Mouse (Mus musculus) limb, embryonic 15.5 days (tissue): ENCODE measurements around the gene Fam151a. TPM values are rescaled to one million over a fixed set of nuclear protein-coding genes. Genes with fewer than 3 reads are reported as not detected.
"Not testable (repeated sequence)": the region's sequence is repeated elsewhere in the genome, so short reads cannot be mapped to it uniquely, and the experiment has no call there.

Source experiments
- ATAC-seq: fragments of 200-750 bp; cut with Nextera tagmentation; 2 replicates; pipeline ENCODE4 v1.8.0; 2017; ENCODE audit warnings: low read depth, moderate TSS enrichment; ENCODE audit not compliant: insufficient number of reproducible peaks, low FRiP score, low TSS enrichment
- H3K27ac ChIP-seq: fragments of 300-500 bp; sonication (generic); 2 replicates; pipeline ENCODE4 v1.5.1; 2015; ENCODE audit warnings: moderate library complexity, mild to moderate bottlenecking, inconsistent platforms
- H3K27me3 ChIP-seq: fragments of 300-500 bp; sonication (generic); 2 replicates; pipeline ENCODE4 v1.6.1; 2015; ENCODE audit warnings: inconsistent platforms
- H3K36me3 ChIP-seq: fragments of 300-500 bp; sonication (generic); 2 replicates; pipeline ENCODE4 v1.6.1; 2015; ENCODE audit warnings: inconsistent platforms
- H3K4me1 ChIP-seq: fragments of 300-500 bp; sonication (generic); 2 replicates; pipeline ENCODE4 v1.6.1; 2015; ENCODE audit warnings: inconsistent platforms
- H3K4me2 ChIP-seq: fragments of 300-500 bp; sonication (generic); 2 replicates; pipeline ENCODE4 v1.6.1; 2015; ENCODE audit warnings: mild to moderate bottlenecking, inconsistent platforms
- H3K4me3 ChIP-seq: fragments of 300-500 bp; sonication (generic); 2 replicates; pipeline ENCODE4 v1.5.1; 2015; ENCODE audit warnings: mild to moderate bottlenecking, inconsistent platforms
- H3K9ac ChIP-seq: fragments of 300-500 bp; sonication (generic); 2 replicates; pipeline ENCODE4 v1.6.1; 2015; ENCODE audit warnings: inconsistent platforms
- H3K9me3 ChIP-seq: fragments of 300-500 bp; sonication (generic); 2 replicates; pipeline ENCODE4 v1.6.1; 2016; ENCODE audit warnings: inconsistent platforms
- WGBS: fragments of 180-500 bp; shearing (Covaris S2); methylation state at CpG from one replicate; pipeline ENCODE4 v1.1.7; 2015; 5-methylcytosine and 5-hydroxymethylcytosine counted together
- polyA plus RNA-seq: library from polyadenylated mRNA; unstranded; fragments of >200 nt; fragmentation: Nextera tagmentation; extraction: Ambion mirVana; gene quantifications from 2 replicates; pipeline ENCODE4 v1.2.1, GENCODE M21; 2015

The Fam151a gene
- polyA plus RNA-seq, 1 experiment from 2014 or later = 0.65 TPM

DNA sequence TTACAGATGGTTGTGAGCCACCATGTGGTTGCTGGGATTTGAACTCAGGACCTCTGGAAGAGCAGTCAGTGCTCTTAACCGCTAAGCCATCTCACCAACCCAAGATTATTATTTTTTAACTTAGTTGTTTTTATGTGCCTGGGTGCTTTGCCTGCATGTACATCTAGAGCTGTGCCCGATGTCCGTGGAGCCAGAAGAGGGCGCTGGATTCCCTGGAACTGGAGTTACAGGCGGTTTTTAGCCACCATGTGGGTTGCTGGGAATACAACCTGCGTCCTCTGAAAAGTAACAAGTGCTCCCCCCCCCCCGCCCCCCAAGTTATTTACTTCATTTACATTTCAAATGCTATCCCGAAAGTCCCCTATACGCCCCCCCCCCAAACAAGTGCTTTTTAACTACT lies 60.1 kb downstream of the Fam151a start:
- H3K27me3 ChIP-seq, H3K36me3 ChIP-seq, H3K4me2 ChIP-seq, ATAC-seq, H3K27ac ChIP-seq, H3K9me3 ChIP-seq, H3K9ac ChIP-seq, H3K4me3 ChIP-seq: not testable (repeated sequence)
- peaks cover 17% of the 10 kb centered on the region for H3K4me1 ChIP-seq
- WGBS = 93% methylated on average over 9 of the region's 9 CpGs

DNA sequence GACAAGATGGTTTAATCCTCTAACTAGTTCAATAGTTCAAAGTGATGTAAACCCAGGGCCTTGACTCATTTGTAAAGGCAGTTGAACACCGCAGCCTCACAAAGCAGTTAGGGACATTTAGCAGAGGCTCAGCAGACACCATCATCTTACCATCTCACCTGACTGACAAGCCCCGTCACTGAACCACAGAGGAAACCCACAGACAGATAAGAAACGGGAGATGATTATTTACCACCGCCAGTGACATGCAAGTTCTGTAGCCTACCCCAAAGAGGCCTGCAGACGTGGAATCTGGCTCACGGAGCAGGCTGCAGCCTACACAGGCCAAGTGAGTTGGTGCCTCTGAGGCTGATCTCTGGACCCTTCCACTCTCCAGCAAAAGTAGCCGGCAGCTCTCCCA lies 60.6 kb downstream of the Fam151a start:
- Histone ChIP-seq H3K36me3 (no peaks in the 10 kb centered on the region), H3K4me2 (no peak overlapping the region), H3K9ac (no peak overlapping the region), H3K4me1 (peaks cover 18% of the 10 kb centered on the region), H3K4me3 (no peak overlapping the region), H3K9me3 (no peaks in the 10 kb centered on the region), H3K27me3 (no peaks in the 10 kb centered on the region), H3K27ac (no peak overlapping the region)
- ATAC-seq = no peak
- 83% methylated on average over 7 of the region's 7 CpGs for WGBS

DNA sequence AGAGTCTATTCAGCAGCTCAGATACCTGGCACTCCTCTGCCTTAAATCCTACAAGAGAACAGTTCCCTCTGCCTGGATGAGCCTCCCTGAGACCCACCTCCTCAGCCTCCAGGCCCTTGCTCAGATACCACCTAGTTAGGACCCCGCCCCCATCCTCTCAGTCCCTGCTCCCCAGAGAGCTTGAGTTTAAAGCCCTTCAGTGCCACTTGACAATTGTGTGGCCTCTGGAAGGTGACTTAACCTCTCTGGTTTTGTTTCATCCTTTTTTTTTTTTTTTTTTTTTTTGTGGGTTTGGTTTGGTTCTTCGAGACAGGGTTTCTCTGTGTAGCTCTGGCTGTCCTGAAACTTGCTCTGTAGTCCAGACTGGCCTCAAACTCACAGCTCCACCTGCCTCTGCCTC lies 61.6 kb downstream of the Fam151a start:
- H3K27me3 ChIP-seq = no peaks in the 10 kb centered on the region
- peaks cover 19% of the 10 kb centered on the region for H3K4me1 ChIP-seq
- H3K9ac ChIP-seq = no peak overlapping the region
- no peaks in the 10 kb centered on the region for H3K9me3 ChIP-seq
- H3K4me3 ChIP-seq = no peak overlapping the region
- no peak overlapping the region for H3K27ac ChIP-seq
- H3K36me3 ChIP-seq = no peaks in the 10 kb centered on the region
- no peak overlapping the region for H3K4me2 ChIP-seq
- WGBS = 78% methylated on average over 2 of the region's 2 CpGs
- ATAC-seq = no peak

Other genes with a start within 250 kb of the Fam151a start
- gene Bsnd, start 241.6 kb upstream of the Fam151a start, polyA plus RNA-seq = not detected in 2 replicates
- 5.6 and 6.2 TPM in 2 replicates for gene Dhcr24, start 172.9 kb upstream of the Fam151a start, polyA plus RNA-seq
- gene Lexm, start 116.6 kb upstream of the Fam151a start, polyA plus RNA-seq = not detected in 2 replicates
- 18.7 and 19.2 TPM in 2 replicates for gene Ttc22, start 111.5 kb upstream of the Fam151a start, polyA plus RNA-seq
- gene Pars2, start 82.8 kb upstream of the Fam151a start, polyA plus RNA-seq = 12.4 and 14.0 TPM in 2 replicates
- gene Ttc4, start 54.9 kb upstream of the Fam151a start, polyA plus RNA-seq = 89.0 and 92.3 TPM in 2 replicates
- gene Mroh7, start 3.0 kb upstream of the Fam151a start, polyA plus RNA-seq = 0.15 and 0.29 TPM in 2 replicates
- 4.0 and 4.8 TPM in 2 replicates for gene Acot11, start 71.1 kb downstream of the Fam151a start, polyA plus RNA-seq
- 93.9 and 112 TPM in 2 replicates for gene Ssbp3, start 176.8 kb downstream of the Fam151a start, polyA plus RNA-seq